Mouse (Mus musculus): ENCODE results near the gene Shc3.

Gene Shc3

DNA sequence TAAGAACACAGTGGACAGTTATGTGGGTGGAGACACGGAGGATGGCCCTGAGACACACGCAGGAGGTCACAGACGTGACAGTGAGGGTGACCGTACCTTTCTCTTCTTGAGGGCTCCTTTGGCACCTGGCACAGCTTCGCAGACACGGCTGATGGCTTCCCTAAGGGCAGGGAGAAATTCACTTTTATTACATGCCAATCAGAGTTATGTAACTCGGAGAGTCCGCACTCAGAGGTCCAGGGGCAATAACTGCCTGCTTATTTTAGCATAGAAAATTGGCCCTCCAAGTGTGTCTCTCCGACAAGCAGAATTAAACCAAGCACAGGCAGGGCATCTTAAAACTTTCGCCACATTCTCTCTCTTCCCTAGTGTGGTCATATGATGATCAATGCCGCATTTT is 86.4 kb downstream of the Shc3 start:
- DNase-seq (ENCODE audit: low read depth, low spot score), result no peak

DNA sequence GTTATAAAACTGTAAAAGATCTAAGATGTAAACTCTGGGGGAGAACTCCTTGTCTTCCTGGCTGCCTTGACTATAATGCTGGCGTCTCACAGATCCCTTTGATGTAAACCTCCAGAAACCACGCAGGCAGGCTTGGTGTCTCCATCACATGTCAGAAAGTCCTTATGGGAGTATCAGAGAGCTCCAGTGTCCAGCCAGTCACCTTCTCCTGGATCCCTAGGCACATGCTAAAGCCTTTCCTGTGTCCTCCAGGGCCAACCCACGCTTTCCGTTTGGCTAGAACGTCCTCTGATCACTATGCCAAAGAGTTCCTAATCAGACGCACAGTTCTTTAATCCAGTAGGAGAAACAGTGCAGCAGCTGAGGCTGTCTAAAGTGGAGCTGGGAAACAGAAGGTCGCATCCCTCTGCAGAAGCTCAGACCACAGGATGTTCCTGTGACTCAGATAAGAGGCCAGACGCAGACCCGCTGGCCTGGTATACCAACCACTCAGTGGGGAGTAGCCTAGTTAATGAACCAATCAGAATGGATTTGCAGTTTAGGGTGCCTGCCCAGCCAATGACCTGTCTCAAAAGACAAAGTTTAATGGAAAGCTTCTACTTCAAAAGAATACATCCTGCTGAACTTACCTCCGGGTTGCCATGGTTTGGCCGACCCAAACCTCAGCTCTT is 88.7 kb downstream of the Shc3 start:
- no peak for DNase-seq (ENCODE audit: low read depth, low spot score)

DNA sequence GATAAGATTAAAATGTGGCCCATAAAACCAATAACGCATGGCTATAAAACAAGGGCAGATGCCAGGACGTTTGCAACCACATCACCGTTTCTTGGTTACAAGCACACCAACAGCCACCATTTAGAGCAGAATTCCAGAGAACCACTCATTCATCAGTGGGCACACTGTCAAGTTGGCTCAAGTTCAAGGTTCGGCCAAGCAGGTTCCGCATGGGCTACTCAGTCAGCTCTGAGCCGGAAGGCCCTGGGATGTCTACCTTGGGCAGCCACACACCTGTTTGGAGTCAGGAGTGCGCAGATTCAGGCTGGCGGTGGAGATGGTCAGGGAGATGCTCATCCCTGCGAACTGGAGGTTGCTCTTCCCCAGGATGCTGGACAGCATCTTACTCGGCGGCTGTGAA is 89.4 kb downstream of the Shc3 start:
- no peak for DNase-seq (ENCODE audit: low read depth, low spot score)

DNA sequence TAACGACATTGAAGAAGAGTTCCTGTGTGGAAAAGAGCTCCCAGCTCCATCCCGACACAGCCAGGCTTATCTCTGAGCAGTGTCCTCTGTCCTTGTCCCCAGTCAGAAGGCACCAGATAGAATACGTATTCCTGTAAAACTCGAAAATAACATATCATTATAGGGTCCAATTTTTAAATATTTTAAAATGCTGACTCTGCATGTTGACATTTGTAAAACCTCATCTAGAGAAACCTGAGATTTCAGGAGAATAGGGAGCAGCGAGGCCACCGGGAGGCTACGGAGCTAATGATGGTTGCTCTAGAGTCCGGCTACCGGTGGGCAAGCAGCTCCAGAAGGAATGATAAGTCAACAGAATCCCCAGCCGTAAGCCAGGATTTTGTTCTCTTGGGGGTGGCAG is 92.2 kb downstream of the Shc3 start:
- DNase-seq (ENCODE audit: low read depth, low spot score), result no peak

DNA sequence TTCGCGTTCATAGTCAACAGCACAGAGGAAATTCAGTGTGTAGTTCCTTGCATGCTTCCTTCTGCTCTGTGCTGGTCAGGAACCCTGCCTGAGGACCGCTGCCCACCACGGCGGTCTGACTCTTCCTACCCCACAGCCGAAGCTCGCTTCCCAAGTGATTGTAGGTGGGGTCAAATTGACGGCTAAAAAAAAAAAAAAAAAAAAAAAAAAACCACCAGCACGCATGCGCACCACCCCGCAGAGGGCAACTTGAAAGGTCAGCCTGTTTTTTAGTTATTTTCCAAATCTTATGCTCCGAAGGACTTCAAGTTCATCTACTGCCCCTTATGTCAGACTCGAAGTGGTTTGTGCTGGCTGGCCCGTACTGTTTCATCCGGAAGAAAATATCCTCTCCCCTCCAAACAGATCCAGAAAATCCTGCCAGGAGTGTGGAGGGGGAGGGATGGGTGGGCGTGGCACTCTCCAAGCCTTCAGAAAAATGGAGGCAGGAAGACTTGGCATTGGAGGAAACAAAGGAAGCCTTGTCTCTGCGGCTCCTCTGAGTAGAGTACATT is 100.4 kb downstream of the Shc3 start:
- DNase-seq (ENCODE audit: low read depth, low spot score), result no peak

DNA sequence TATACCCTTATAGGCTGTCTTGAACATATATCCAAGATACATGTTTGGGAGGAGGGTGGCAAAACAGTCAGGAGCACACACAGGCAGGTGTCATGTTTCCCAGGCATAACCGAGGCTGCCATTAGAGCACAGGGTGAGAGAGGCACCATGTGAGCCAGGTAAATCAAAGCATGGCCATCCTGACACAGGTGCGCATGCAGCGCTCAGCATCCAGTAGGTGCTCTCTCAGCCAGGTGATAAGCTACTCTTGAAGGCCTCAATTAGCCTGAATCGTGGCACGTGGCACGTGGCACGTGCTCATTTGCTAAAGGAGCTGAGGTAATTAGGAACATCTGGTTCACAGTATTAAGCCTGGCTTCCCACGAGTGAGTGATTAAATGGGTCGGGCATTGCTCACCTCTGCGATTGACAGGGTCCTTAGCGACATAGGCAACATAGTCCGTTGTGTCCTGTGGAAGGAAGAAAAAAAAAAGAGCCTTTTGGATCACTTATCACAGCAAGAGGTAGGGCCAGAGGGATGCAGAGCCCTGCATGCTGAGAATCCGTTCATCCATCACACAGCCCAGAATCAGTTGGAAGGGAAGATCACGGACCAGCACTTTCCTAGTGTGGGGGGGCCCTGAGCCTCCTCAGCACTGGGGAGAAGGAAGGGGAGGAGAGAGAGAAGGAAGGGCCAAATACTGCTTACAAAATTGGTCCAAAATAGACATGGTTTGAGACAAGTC is 102.9 kb downstream of the Shc3 start:
- DNase-seq (ENCODE audit: low read depth, low spot score), result no peak

DNA sequence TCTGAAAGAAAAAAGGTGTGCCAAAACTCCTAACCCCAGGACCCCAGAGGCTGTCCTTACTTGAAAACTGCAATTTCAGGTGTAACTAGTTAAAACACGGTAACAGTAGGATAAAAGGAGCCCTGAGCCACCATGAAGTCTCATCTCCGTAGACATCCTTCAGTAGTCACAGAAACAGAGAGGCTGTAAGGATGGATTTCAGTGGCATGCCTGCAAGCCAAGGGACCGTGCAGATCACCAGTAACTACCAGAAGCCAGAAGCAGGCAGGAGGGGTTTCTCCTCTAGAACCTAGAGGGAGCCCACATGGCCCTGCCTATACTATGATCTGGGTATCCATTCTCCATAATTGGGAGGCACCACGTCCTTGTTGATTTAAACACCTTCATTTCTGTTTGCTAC is 104.9 kb downstream of the Shc3 start:
- DNase-seq (ENCODE audit: low read depth, low spot score), result no peak

DNA sequence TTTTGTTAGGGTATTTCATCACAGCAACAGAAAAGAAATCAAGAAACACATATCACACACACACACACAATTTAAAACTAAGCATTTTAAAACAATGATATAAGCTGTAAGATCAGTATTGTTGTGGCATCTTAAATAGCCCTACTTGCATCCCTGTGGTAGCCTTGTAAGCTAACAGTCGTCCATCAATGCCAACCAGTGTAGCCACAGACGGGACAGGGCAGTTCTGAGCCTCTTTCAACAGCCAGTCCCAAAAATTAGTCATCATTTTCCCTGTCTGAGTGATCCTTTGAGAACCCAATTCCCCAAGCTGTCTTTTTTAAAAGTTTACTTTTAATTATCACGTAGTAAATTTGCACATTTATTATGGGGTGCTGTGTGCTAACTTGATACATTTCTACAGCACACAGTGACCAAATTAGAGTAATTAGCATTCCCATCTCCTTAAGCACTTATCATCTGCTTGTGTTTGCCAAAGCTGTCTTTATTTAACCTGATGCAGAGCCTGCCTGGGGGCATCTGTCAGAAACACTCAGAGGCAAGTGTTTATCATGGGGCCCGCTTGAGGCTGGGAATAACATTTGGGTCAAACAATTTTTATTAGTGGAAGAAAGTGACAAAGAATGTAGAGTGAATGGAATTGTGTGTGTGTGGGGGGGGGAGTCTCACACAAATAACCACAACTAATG is 112.9 kb downstream of the Shc3 start:
- no peak for DNase-seq (ENCODE audit: low read depth, low spot score)

DNA sequence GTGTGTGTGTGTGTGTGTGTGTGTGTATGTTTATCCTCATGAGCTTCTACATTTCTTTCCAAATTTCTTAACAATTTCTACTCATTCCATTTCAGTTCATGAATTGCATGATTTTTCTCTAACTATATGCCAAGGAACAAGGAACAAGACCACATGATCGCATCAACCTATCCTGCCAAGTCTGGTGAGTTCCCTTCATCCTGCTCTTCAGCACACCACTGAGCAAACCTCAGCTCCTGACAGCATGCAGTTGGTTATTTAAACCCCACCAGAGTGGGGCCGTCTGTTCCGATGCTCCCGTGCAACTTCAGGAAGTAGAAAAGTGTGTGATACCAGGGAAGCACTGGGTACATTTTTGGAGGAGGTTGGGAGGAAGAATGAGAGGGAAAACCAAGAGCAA is 122.7 kb downstream of the Shc3 start:
- no peak for DNase-seq (ENCODE audit: low read depth, low spot score)

DNA sequence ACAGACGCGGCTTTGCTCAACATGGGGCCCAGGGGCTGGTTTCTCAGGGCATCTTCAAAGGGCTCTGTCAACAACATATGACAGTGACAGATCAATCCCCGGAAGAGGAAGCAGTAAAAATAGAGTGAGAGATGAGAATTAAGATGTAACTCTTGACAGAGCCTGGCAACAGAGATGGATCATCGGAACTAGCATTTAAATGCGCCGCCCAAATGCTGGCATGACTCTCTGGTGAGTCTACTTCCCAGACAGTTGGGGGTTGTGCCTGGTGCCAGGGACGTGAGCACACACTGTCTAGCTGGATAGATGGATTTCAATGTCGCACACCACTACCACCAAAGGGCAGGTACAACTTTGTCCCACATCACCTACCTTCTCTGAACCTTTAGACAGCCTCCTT is 126.3 kb downstream of the Shc3 start:
- no peak for DNase-seq (ENCODE audit: low read depth, low spot score)

DNA sequence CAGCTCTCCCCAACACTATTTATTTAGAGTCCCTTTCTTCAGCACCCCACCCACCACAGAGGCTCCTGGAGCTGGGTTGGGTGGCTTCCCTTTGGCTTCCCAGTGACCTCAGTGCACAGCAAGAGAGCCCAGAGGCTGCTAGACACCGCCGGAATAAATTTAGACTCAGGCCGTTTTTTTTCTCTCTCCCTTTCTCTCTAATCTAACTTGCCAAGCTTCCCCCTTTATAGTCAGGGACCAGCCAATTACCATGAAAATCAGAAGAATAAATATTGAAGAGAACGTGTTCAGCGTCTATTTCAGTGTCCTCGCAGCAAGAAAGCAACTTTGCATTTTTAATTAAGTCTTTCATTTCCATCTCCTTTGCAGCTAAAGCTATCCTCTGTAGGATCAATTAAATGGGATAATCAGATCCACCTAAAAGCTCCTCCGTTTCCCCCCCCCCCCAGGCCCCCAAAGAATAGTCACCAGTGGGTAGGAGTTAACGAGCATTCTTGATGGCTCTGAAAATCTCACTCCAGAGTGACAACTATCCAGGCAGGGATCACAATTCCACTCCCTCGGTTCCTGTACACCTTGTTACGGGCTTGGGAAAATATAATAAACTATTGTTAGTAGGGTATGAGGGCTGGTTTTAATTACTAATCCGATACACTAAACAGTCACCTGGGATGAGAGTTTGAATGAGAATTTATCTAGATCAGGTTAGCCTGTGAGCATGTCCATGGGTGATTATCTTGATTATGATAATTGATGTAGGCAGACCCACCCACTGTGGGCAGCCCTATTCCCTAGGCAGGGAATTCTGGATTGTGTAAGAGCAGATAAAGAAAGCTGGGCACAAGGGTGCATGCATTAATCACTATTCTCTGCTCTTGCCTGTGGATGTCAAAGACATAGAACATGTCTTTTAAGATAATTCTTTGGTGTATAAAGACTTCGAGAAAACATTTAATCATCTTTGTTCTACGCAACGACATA is 131.8 kb downstream of the Shc3 start:
- DNase-seq (ENCODE audit: low read depth, low spot score), result no peak

DNA sequence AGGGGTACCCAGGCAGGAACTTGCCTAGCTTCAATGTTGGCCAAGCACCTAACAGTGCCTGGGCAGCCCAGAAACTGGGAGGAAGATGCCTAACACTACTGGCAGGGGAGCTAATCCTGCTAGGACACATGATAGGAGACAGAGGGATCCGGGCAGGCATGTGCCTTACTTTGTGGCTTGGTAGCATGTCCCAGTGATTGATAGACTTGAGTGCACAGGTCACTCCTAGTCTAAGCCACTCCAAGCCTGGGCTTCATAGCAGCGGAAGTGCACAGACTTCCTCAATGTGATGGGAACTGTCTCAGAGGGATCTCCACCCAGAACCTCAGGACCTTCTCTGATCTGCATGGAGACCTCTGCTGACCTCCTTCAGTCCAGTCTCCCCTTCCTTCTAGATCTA is 134.1 kb downstream of the Shc3 start:
- no peak for DNase-seq (ENCODE audit: low read depth, low spot score)

DNA sequence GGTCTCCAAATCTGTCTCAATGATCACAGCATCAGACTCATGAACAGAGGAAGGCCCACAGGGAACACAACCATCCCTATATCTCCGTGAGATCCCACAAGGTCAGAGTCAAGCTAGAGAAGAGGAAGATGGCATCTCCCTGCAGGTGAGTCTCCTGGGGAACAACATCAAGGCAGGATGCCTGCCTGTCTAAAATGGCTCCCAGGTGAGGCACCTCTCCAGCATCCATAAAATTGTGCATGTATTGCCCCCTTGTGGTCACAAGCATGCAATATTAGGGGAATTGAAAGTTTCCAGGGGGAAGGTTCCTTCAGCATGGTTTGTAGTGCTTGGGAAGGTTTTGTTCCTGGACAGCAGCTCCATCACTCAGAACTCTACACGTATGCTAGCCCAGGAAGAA is 134.8 kb downstream of the Shc3 start:
- no peak for DNase-seq (ENCODE audit: low read depth, low spot score)

DNA sequence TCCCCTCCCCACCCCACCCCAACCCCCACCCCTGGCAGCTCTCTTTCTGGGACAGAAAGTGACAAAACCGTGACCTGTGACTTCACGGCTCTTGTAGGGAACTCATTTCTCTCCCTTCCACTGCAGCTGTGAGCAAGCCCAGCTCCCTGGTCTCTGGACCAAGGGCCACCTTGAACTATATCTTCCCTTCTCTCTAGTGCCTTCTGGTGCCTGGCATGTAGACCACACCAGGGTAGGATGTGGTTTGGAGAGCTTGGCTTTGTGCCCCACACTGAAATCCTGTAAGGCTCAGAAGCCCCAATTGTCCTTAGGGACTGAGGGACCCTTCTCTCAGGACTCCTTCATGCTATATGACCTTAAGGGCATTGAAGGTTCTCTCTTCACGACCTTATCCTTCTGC is 135.8 kb downstream of the Shc3 start:
- DNase-seq (ENCODE audit: low read depth, low spot score), result no peak

DNA sequence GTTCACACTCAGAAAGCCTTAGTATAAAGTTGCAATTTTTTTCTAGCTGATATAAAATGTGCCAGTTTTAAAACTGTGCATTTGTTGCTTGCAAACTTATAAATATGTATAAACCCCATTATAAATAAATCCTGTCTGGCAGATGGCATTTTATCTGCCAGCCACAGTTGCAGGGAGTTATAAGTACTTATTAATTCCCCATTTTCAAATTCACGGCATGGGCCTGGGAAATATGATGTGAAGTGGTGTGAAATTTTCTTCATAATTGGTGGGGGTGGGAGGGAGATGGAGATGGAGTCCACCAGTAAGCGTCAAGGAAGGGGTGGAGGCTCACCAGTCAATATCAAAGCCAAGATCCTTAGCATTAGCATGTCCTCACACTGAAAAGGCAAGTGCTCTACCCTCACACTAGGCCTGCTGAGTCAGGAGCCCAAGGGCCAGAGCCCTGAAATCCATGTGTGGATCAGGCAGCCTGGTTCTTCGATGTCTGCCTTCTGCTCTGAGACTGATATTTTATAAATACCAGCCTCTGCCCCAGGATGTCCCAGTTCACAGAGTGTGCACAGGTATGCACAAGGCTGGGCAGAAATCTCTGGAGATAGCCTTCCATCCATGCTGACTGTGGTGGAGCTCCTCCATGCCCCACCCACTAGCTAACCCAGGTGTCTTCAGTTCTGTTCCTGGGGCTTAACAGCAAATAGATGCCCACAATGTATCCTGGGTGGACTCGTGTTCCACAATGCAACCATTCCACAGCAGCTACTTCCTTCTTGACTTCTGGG is 143.4 kb downstream of the Shc3 start:
- no peak for DNase-seq (ENCODE audit: low read depth, low spot score)

DNA sequence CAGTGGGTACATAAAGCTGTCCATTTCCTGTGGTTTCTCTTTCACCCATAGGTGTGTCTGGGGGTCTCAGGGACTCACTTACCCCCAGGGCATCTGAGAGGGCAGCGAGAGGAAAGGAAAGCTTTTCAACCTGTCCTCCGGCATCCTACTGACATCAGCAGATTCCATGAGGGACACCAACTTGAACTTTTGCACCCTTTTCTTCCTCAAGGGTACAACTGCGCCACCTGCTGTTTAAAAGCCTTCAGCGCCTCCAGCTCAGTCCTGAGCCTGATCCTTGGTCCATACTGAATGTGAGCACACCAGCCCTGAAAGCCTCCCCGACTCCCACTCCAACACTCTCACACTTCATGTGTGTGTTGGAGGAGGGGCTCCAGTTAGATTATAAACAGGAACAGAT is 144.6 kb downstream of the Shc3 start:
- DNase-seq (ENCODE audit: low read depth, low spot score), result no peak

DNA sequence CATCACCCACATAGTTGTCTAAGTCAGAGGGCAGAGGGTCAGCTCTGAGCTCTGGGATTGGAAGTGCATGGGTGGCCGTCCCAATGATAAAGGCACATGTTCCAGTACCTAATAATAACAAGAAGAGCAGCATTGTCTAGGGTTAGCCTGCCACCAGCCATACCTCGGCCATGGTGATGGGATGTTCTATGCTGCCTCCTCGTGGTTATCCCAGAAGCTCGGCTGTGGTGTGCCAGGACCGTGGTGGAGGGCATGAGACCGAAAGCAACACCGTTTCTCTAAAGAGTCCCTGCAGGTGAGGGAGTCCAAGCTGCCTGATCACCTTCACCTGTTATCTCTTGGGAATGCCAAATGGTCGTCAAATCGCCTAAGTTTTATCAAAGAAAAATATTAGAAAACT is 145.6 kb downstream of the Shc3 start:
- DNase-seq (ENCODE audit: low read depth, low spot score), result no peak

DNA sequence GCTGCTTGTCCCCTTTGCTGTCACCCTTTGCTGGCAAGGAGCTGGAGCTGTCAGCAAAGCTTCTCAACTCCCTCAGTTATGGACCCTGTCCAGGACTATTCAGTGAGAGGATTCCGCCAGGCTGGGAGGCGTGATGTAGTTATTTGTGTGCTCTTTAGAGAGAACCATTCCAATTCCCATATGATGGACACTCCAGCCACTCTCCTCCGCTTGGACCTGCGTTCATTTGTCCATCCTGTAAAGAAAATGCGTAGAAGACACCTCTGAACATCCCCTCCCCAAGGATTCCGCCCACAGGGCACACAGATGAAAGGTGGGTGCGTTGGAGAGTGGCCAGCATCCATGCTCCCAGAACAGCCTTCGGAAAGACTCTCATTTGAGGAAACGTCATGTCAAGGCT is 148.4 kb downstream of the Shc3 start:
- DNase-seq (ENCODE audit: low read depth, low spot score), result no peak

DNA sequence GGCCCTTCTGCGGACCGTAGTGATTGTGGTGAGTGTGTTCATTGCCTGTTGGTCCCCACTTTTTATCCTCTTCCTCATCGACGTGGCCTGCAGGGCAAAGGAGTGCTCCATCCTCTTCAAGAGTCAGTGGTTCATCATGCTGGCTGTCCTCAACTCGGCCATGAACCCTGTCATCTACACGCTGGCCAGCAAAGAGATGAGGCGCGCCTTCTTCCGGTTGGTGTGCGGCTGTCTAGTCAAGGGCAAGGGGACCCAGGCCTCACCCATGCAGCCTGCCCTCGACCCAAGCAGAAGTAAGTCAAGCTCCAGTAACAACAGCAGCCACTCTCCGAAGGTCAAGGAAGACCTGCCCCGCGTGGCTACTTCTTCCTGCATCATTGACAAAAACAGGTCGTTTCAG is 149.7 kb downstream of the Shc3 start:
- no peak for DNase-seq (ENCODE audit: low read depth, low spot score)

DNA sequence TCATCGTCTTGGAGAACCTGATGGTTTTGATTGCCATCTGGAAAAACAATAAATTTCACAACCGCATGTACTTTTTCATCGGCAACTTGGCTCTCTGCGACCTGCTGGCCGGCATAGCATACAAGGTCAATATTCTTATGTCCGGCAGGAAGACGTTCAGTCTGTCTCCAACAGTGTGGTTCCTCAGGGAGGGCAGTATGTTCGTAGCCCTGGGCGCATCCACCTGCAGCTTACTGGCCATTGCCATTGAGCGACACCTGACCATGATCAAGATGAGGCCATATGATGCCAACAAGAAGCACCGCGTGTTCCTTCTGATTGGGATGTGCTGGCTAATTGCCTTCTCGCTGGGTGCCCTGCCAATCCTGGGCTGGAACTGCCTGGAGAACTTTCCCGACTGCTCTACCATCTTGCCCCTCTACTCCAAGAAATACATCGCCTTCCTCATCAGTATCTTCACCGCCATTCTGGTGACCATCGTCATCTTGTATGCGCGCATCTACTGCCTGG is 150.2 kb downstream of the Shc3 start:
- DNase-seq (ENCODE audit: low read depth, low spot score), result no peak

Data from brain, embryonic 18.5 days (tissue).